Mouse (Mus musculus) gastrocnemius, postnatal 36 days (tissue): Measurements from ENCODE around the gene Sgms1. TPM values are rescaled to one million over a fixed set of nuclear protein-coding genes. Genes with fewer than 3 reads are reported as not detected.

ENCODE experiments used
- DNase-seq, 2 experiments: peaks; one replicate each; pipeline ENCODE4 v3.0.0; 2022
- intact Hi-C: fragments of 180-260 bp; cut with DNase I; formaldehyde crosslinking; loops from one replicate; pipeline ENCODE4 v1.15.1; 2025
- total RNA-seq, 2 experiments: library from RNA; stranded (reverse); gene quantifications; 2 replicates each; pipeline ENCODE4 v1.2.3; 2021

The Sgms1 gene
- total RNA-seq, 2 experiments from 2014 or later: 46.3 to 50.1 TPM

GRCm38 (mm10) chr19:32255429-32256185 lies 133.9 kb downstream of the Sgms1 start:
- intact Hi-C loops: no loop called here
- no peak for DNase-seq

- intact Hi-C loops: no loop called here
- DNase-seq: no peak
Observed at GRCm38 (mm10) chr19:32254739-32255344, 134.7 kb downstream of the Sgms1 start.

- intact Hi-C loops: no loop called here
Observed at GRCm38 (mm10) chr19:32254204-32254603, 135.3 kb downstream of the Sgms1 start.

GRCm38 (mm10) chr19:32252987-32253386 lies 136.5 kb downstream of the Sgms1 start:
- DNase-seq: no peak
- intact Hi-C loops: no loop called here

More at GRCm38 (mm10) chr19:32254204-32254603, 135.3 kb downstream of the Sgms1 start:
- DNase-seq: no peak

- intact Hi-C loops: no loop called here
- DNase-seq: no peak
Observed at GRCm38 (mm10) chr19:32252451-32252850, 137.1 kb downstream of the Sgms1 start.

- DNase-seq: no peak
- intact Hi-C loops: no loop called here
Observed at GRCm38 (mm10) chr19:32249181-32250130, 140.1 kb downstream of the Sgms1 start.

- intact Hi-C loops: loop anchor here (5.0 kb wide), 1 partner anchor 53 kb away; no protein-coding TSS in a partner anchor
- DNase-seq: no peak
Observed at GRCm38 (mm10) chr19:32244881-32245280, 144.6 kb downstream of the Sgms1 start.

GRCm38 (mm10) chr19:32243246-32243645 lies 146.3 kb downstream of the Sgms1 start:
- no peak for DNase-seq
- intact Hi-C loops: loop anchor here (5.0 kb wide), 1 partner anchor 51 kb away; no protein-coding TSS in a partner anchor

DNA sequence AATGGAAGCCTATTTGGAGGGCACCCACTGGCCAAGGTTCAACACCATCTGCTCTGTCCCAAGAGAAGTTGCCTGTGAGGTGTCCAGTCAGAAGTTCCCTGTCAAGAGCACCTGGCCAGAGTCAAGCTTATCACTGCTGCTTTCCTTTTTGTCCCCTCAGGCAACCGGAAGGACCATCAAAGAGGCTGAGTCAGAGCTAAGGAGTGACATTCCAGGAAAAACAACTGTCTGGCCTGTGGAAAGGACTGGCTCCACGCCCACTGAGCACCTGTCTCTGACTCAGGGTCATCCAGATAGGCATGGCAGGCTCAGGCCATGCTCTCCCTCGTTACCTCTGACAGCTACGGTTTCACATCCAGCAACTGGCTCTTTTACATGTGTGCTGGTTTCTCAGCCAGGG lies 147.4 kb downstream of the Sgms1 start:
- intact Hi-C loops: loop anchor here (5.0 kb wide), 1 partner anchor 50 kb away; no protein-coding TSS in a partner anchor
- DNase-seq: peak; percentile 65 to 70

DNA sequence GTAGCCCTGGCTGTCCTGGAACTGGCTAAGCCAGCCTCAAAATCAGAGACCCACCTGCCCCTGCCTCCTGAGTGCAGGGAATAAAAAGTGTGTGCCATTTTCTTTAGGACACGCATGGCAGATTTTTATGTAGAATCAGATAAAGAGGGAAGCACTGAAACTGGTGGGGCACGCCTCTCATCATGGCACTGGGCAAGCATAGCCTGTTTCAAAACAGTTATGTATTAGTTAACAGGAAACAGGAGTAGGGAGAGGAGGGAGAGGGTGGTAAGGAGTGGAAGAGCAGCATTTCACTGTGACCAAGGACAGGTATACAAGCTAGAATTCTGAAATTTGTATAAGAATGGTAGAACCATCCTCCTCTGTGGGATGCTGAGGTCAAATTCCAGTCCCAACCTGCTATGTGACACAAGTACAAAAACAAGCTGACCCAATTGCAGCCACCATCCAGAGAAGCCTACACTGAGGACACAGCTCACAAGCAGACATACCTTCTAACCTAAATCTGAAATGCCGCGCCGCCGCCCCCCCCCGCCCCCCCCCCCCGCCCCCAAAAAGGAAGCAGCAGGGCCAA lies 149.0 kb downstream of the Sgms1 start:
- DNase-seq: no peak
- intact Hi-C loops: loop anchor here (5.0 kb wide), 1 partner anchor 48 kb away; no protein-coding TSS in a partner anchor

DNA sequence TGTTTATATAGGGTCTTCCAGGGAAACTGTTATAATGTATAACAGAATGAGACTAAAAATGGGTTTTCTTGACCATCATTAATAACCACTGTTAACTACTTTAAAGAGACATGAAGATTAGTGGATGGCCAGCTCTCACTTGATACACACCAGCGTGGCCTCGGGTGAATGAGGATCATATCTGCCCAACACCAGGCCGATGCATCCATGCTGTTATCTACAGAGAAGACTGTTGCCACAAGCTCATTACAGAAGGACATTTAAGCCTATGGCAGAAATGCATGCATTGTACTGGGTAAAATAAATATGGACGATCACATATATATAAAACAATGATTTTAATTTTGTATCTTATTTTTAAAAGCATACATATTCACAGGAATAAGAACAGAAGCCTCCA lies 149.6 kb downstream of the Sgms1 start:
- DNase-seq: no peak
- intact Hi-C loops: loop anchor here (5.0 kb wide), 1 partner anchor 48 kb away; no protein-coding TSS in a partner anchor

DNA sequence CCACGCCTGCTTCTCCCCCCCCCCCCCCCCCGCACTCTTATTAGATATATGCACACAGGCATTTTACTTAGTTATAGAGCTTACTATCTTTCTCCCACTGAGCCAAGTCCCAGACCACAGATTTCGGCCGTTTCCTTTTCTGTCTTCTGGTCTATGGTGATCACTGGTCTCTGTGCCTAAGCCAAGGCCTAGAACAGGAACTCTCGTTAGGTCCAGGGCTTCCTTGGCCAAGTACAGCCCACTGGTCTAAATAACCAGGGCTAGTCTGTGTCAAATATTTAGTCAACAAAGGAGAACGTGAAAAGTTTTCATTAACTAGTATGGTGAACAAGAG lies 150.1 kb downstream of the Sgms1 start:
- intact Hi-C loops: no loop called here
- DNase-seq: no peak

DNA sequence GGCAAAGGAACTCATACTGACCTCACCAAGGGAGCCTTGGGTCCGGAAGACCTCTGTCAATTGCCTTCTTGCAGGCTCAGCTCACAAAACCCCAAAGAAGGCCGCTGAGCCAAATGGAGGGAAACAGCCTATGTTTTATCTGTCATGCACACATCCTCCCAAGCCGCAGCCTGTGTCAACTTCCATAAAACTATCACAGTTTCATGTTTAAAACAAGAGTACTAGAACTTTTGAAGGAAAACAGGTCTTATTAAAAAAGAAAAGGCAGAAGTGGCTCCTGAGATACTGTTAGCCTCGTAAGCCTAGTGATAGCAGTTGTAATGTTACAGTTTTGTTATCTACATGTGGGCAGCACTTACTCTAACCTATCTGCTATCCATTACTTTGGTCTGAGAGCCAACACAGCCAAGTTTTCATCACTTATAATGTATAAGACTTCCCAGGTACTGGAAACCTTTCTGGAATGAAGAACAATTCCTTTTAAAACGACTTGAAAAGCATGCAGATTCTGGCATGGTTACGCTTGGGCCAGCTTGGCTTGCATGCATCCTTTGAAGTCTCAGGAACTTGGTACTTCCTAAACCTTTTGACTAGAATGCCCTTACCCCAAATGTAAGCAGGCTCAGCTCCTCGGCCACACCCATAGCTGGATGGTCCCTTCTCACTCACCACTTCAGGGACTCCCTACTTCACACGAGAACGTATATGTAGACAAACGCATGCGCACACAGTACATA lies 150.6 kb downstream of the Sgms1 start:
- intact Hi-C loops: no loop called here

DNA sequence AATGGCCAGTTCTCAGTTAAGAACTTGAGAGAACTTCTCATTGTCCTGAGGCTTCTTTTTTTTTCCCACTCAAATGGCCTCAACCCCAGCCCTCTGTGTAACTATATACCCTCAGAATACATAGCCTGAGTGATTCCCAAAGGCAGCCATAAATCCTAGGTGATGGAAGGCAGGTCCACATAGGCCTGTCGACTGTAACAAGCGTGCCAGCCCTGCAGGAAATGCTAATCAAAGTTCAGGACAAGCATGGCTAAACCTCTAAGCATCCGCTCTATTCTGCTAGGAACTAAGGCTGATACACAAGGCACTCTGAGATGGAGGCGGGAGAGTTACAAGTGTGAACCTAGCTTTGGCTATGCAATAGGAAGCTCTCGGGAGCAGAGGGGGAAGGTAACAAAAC lies 151.8 kb downstream of the Sgms1 start:
- DNase-seq: no peak
- intact Hi-C loops: no loop called here

More for the DNA sequence above, 150.6 kb downstream of the Sgms1 start:
- DNase-seq: no peak

GRCm38 (mm10) chr19:32237173-32237583 lies 152.3 kb downstream of the Sgms1 start:
- intact Hi-C loops: no loop called here
- DNase-seq: no peak

- no peak for DNase-seq
- intact Hi-C loops: no loop called here
Observed at GRCm38 (mm10) chr19:32234717-32235434, 154.6 kb downstream of the Sgms1 start.

- no peak for DNase-seq
- intact Hi-C loops: no loop called here
Observed at GRCm38 (mm10) chr19:32231292-32231691, 158.2 kb downstream of the Sgms1 start.

GRCm38 (mm10) chr19:32230798-32231197 lies 158.7 kb downstream of the Sgms1 start:
- DNase-seq: no peak
- intact Hi-C loops: no loop called here

- intact Hi-C loops: no loop called here
- no peak for DNase-seq
Observed at GRCm38 (mm10) chr19:32230301-32230700, 159.2 kb downstream of the Sgms1 start.
